Mouse (Mus musculus) embryo, embryonic 11.5 days (tissue): Measurements from ENCODE around the gene Jkamp.
"Not testable (repeated sequence)": the region's sequence is repeated elsewhere in the genome, so short reads cannot be mapped to it uniquely, and the experiment has no call there.

Experiments
- DNase-seq: peaks from one replicate; pipeline ENCODE4 v3.0.0-alpha.2; 2012; ENCODE audit warnings: low read depth, low spot score

Jkamp gene

GRCm38 (mm10) chr12:72085329-72086165 is at the start of gene Jkamp, which contains the start of gene L3hypdh:
TSS of gene Jkamp (plus strand) at chr12:72085589.
TSS of gene L3hypdh (minus strand) at chr12:72085439.
- peak; percentile 99 for DNase-seq

- DNase-seq: no peak
Observed at GRCm38 (mm10) chr12:72036097-72036661, 49.2 kb upstream of the Jkamp start.

GRCm38 (mm10) chr12:72037049-72037448 is 48.3 kb upstream of the Jkamp start:
- DNase-seq: no peak

- DNase-seq: no peak
Observed at GRCm38 (mm10) chr12:72038866-72039265, 46.5 kb upstream of the Jkamp start.

GRCm38 (mm10) chr12:72039501-72039900 is 45.9 kb upstream of the Jkamp start:
- DNase-seq: no peak

GRCm38 (mm10) chr12:72041238-72041637 is 44.2 kb upstream of the Jkamp start:
- DNase-seq: no peak

- DNase-seq: no peak
Observed at GRCm38 (mm10) chr12:72047513-72047912, 37.9 kb upstream of the Jkamp start.

- not testable (repeated sequence) for DNase-seq
Observed at GRCm38 (mm10) chr12:72050156-72050555, 35.2 kb upstream of the Jkamp start.

- DNase-seq: no peak
Observed at GRCm38 (mm10) chr12:72050821-72051220, 34.6 kb upstream of the Jkamp start.

- no peak for DNase-seq
Observed at GRCm38 (mm10) chr12:72052571-72052970, 32.8 kb upstream of the Jkamp start.

- no peak for DNase-seq
Observed at GRCm38 (mm10) chr12:72053303-72053702, 32.1 kb upstream of the Jkamp start.

GRCm38 (mm10) chr12:72053851-72054250 is 31.5 kb upstream of the Jkamp start:
- DNase-seq: no peak

GRCm38 (mm10) chr12:72057780-72058179 is 27.6 kb upstream of the Jkamp start:
- no peak for DNase-seq

GRCm38 (mm10) chr12:72069626-72070326 is 15.6 kb upstream of the Jkamp start:
- peak; percentile 37 for DNase-seq

GRCm38 (mm10) chr12:72070327-72071269 is 14.8 kb upstream of the Jkamp start, which contains the start of gene Gpr135:
TSS of gene Gpr135 (minus strand) at chr12:72071125.
- DNase-seq: peak; percentile 71

- DNase-seq: no peak
Observed at GRCm38 (mm10) chr12:72078248-72078647, 7.1 kb upstream of the Jkamp start.

- no peak for DNase-seq
Observed at GRCm38 (mm10) chr12:72081961-72082360, 3.4 kb upstream of the Jkamp start.

GRCm38 (mm10) chr12:72082370-72082769 is 3.0 kb upstream of the Jkamp start:
- no peak for DNase-seq

- DNase-seq: no peak
Observed at GRCm38 (mm10) chr12:72083265-72083664, 2.1 kb upstream of the Jkamp start.

GRCm38 (mm10) chr12:72084261-72085023 is 947 bp upstream of the Jkamp start:
- DNase-seq: peak; percentile 27

GRCm38 (mm10) chr12:72085024-72085328 is 413 bp upstream of the Jkamp start:
- no peak for DNase-seq
